Mouse (Mus musculus): Measurements from ENCODE around the gene Olfr960.

- TF ChIP-seq CTCF (IDR thresholded peaks at IDR 0.05; ENCODE audit: extremely low read depth, insufficient read length, insufficient replicate concordance, low read depth, low read length) (no peak), POLR2A (IDR thresholded peaks at IDR 0.05; ENCODE audit: low read depth, low read length) (no peak)
Measured at GRCm38 (mm10) chr9:39669723-39670122, 48.5 kb downstream of the Olfr960 start.
